Mouse (Mus musculus): ENCODE results near the gene Dync1h1. TPM values are rescaled to one million over a fixed set of nuclear protein-coding genes. Genes with fewer than 3 reads are reported as not detected.
"Not testable (repeated sequence)": the region's sequence is repeated elsewhere in the genome, so short reads cannot be mapped to it uniquely, and the experiment has no call there.

The Dync1h1 gene
- total RNA-seq, 2 experiments from 2014 or later: 64.3 to 70.9 TPM

DNA sequence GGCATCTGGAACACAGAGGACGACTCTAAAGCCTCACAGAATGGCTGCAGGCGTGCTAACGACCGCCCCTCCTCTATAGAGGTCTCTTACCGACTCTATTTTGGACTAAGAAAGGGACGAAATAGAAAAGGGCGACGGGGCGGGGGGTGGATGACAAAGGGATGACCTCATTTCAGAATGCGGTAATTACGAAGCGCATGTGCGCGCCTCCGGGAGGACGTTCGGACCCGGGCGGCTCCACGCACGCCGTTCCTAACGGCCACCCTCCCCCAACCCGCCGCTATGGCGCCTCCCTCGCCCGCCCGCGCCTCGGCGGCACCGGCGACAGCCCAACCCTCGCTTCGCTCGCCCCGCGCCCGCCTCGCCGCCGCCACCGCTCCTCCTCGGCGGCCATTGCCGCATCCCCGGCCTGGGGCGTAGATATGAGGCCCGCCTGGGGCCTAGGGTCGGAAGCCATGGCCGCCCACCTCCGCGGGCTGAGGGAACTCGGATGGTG, 94.5 kb downstream of the Dync1h1 start:
- DNase-seq (ENCODE audit: low spot score): peak; percentile 33

- DNase-seq (ENCODE audit: low spot score): peak; percentile 98
Measured at GRCm38 (mm10) chr12:110696173-110696974, 95.1 kb downstream of the Dync1h1 start.

- DNase-seq (ENCODE audit: low spot score): no peak
Measured at GRCm38 (mm10) chr12:110696975-110697400, 95.7 kb downstream of the Dync1h1 start.

- DNase-seq (ENCODE audit: low spot score): no peak
Measured at GRCm38 (mm10) chr12:110697457-110697856, 96.2 kb downstream of the Dync1h1 start.

- DNase-seq (ENCODE audit: low spot score): no peak
Measured at GRCm38 (mm10) chr12:110698080-110698479, 96.8 kb downstream of the Dync1h1 start.

DNA sequence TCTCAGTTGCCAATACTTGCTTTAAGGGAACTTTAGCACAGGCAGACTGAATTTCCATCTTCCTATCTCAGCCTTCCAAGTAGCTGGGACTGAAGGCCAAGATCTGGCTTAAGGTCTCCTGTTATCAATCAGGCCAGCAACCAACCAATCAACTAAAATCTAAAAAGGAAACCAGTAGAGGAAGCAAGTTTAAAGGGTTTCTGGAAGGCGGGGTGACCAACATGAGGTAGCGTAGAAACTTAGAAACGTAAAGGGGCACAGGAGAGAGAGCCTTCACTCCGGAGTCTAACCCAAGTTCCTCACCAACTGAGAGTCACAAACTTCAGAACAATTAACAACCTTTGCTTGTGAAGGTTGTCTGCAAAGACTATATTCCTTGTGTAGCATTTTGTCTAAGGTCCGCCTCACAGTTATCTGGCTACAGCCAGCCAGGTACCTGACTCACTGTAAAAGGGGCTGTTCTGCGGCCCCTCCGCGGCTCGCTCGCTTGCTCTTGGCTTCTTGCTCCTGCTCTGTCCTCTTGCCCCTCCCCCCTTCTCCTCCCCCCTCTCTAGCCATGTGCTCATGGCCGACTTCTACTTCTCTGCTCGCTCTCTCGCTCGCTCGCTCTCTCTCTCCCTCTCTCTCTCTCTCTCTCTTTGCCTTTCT, 97.4 kb downstream of the Dync1h1 start:
- no peak for DNase-seq (ENCODE audit: low spot score)

DNA sequence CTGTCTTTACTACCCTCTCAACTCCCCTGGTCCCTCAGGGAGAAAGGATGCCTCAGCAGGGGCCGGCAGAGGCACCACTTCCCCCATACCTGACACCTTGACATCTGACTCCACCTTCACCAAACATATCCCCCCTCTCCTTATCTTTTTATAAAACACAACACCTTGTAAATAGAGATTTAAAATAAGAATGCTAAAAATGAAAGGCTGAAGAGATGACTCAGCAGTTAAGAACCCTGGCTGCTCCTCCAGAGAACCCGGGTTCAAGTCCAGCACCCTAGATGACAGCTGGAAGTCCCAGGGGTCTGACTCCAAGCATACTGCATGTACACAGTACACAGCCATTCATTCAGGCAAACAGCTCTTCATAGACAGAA, 97.9 kb downstream of the Dync1h1 start:
- DNase-seq (ENCODE audit: low spot score): no peak

- no peak for DNase-seq (ENCODE audit: low spot score)
Measured at GRCm38 (mm10) chr12:110700730-110701129, 99.5 kb downstream of the Dync1h1 start.

- not testable (repeated sequence) for DNase-seq (ENCODE audit: low spot score)
Measured at GRCm38 (mm10) chr12:110701363-110701762, 100.1 kb downstream of the Dync1h1 start.

DNA sequence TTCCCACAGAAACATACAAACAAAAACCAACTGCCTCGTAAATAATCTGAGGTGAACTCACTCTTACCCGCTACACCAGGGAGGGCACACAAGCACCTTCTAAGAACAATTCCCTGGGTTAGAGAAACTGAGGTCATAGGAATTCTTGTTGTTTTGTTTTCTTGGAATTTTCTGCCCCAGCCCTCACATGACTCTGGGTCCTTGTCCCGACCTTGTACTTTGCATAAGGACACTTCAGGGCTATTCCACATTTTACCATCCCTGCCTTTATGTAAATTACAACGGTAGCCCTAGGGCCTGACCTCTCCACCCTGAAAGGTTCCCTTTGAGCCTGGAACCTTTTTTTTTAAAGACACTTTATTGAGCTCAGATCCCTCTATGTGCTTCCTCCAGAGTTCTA, 101.3 kb downstream of the Dync1h1 start, which contains the start of gene Hsp90aa1:
Hsp90aa1 (minus strand) TSS at position 173 of the 400 bp plus-strand sequence.
- DNase-seq (ENCODE audit: low spot score): no peak

- DNase-seq (ENCODE audit: low spot score): peak; percentile 88
Measured at GRCm38 (mm10) chr12:110703008-110703471, 101.8 kb downstream of the Dync1h1 start.

DNA sequence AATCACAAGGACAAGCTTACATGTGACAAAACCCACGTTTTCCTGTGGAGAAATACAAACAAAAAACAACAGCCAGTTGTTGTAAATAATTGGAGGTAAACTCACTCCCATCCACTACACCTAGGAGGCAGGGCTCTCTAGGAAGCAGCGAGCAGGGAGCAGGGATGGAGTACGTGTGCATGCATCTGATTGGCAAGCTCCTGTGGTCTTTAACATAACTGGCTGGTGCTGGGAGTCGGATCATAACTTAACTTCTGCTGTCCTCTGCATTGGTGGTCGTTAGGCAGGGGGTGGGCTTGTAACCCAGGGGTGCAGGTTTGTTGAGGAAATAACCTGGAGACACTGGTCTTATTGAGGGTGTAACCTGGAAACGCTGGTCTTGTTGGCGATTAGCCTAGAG, 102.4 kb downstream of the Dync1h1 start:
- no peak for DNase-seq (ENCODE audit: low spot score)

DNA sequence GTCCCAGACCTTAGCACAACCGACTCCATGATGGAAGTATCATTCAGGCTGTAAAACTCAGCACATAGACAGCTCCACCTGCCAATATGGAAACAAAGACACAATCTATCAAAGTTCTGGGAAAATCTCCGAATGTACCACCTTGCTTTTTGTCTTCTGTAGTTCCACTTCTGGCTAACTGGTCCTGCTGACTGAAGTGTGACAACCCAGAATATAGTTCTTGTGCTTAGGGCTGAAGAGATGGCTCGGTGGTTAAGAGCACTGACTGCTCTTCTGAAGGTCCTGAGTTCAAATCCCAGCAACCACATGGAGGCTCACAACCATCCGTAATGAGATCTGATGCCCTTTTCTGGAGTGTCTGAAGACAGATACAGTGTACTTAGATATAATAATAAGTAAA, 104.2 kb downstream of the Dync1h1 start:
- DNase-seq (ENCODE audit: low spot score): not testable (repeated sequence)

DNA sequence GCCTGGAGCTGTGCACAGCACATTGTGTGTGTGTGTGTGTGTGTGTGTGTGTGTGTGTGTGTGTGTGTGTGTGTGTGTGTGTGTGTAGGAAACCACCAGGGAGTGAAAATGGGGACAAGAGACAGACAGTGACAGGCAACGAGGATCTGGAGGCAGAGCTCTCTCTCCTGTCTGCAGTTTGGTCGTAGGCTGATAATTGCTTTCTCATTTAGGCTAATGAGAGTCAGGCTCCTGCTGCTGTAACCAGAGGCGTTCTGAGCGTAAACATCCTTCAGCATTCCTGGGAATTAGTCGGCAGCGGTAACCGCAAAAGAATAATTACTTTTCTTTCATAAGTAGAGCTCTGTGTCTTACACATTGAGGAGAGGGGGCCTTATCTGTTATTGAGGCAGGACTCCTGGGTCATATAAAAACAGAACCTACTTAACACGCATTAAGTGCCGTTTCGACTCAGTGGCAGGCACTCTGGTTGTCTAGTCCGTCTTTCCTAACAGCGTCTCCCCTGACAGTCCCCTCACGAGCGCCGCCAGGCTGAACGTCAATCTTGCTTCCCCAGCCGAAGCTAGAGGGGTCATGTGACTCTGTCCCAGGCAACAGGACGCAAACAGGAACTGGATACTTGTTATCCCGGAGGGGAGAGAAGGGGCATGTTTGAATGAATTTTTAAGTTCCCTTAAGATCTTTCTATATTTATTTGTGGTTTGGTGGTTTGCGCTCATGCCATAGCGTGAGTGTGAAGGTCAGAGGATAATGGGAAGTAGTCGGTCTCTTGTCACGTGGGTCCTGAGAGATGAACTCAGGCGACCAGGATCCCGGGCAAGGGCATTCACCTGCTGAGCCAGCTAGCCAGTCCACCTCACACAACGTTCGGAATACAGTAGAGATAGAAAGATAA, 105.3 kb downstream of the Dync1h1 start:
- peak; percentile 75 for DNase-seq (ENCODE audit: low spot score)

DNA sequence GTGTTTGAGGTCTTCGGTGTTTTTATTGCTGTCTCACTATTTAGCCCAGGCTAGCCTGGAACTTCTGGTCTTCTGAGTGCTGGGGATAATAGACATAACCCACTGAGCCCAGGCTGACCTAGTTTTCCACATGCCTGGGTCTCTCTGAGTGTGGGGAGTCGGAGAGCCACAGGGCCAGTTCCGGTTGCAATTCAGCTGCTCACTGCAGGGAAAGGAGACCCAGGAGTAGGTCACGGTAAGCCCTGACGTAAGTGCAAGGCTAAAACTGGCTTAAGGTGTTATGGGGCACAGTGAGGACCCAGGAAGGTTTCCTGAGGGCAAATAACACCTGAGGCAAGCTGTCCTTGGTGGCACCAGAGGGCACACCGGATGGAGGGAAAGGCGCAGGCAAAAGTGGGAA, 106.2 kb downstream of the Dync1h1 start:
- no peak for DNase-seq (ENCODE audit: low spot score)

GRCm38 (mm10) chr12:110711270-110711669, 110.0 kb downstream of the Dync1h1 start:
- no peak for DNase-seq (ENCODE audit: low spot score)

- DNase-seq (ENCODE audit: low spot score): no peak
Measured at GRCm38 (mm10) chr12:110713784-110714183, 112.5 kb downstream of the Dync1h1 start.

- no peak for DNase-seq (ENCODE audit: low spot score)
Measured at GRCm38 (mm10) chr12:110714215-110714614, 113.0 kb downstream of the Dync1h1 start.

GRCm38 (mm10) chr12:110716004-110716403, 114.8 kb downstream of the Dync1h1 start:
- no peak for DNase-seq (ENCODE audit: low spot score)
